Mouse (Mus musculus): ENCODE measurements around the gene Gba. TPM values are rescaled to one million over a fixed set of nuclear protein-coding genes. Genes with fewer than 3 reads are reported as not detected.

Gba gene
- polyA plus RNA-seq, 1 experiment from 2014 or later = 44.0 TPM

DNA sequence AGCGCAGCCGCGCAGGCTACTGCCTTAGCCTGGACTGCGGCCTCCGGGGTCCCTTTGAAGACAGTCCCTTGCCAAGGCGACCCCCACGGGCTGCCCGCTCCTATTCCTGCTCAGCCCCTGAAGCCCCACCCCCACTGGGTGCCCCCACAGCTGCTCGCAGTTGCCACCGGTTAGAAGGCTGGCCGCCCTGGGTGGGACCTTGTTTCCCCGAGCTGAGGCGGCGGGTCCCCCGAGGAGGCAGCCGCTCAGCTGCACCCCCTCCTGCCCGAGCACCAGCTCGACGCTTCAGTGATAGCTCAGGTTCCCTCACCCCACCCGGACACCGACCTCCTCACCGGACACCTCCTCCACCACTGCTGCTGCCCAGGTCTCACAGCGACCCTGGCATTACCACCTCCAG is 15.5 kb upstream of the Gba start:
- no peak overlapping the region for H3K9ac ChIP-seq
- H3K4me1 ChIP-seq = peaks cover 60% of the 10 kb centered on the region
- no peak overlapping the region; the same call in 1 of the 2 replicates for H3K4me3 ChIP-seq (replicated peaks)
- 35% methylated on average over 23 of the region's 23 CpGs for WGBS
- H3K27me3 ChIP-seq = no peaks in the 10 kb centered on the region
- ATAC-seq (replicated peaks; ENCODE audit: low FRiP score) = no peak
- H3K27ac ChIP-seq = peak overlapping the region; percentile 78; the same call in 1 of the 2 replicates
- H3K4me2 ChIP-seq = peak overlapping the region; percentile 40
- no peaks in the 10 kb centered on the region for H3K9me3 ChIP-seq (replicated peaks)
- H3K36me3 ChIP-seq = peaks cover 27% of the 10 kb centered on the region

DNA sequence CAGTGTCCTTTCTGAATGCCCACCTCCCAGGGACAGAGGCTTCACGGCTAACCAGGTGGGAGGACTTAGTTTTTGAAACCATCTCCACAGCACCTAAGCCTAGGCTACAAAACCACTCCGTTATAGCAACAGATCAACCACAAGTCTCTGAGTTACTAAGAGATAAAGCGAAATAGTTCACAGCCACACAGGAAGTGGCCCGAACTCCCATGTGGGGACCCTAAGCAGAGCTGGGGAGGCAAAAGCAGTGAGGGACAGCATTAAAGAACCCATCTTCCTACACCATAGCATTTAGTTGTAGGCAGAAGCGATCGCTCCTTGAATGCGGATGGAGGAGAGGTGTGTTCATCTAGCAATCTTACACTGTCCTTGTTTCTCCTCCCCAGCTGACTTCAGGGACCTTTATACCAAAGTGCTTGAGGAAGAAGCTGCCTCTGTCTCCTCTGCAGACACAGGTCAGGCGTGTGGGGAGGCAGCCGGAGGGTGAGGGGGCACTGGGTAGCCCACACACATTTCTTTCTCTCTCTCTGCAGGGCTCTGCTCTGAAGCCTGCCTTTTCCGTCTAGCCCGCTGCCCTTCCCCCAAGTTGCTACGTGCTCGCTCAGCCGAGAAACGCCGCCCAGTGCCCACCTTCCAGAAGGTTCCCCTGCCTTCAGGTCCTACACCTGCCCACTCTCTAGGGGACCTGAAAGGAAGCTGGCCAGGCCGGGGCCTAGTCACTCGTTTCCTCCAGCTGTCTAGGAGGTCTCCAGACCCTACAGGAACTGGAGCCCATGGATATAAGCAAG is 14.8 kb upstream of the Gba start:
- 59% methylated on average over 18 of the region's 18 CpGs for WGBS
- no peaks in the 10 kb centered on the region for H3K27me3 ChIP-seq
- no peak overlapping the region for H3K9ac ChIP-seq
- ATAC-seq (replicated peaks; ENCODE audit: low FRiP score) = no peak
- peaks cover 54% of the 10 kb centered on the region for H3K4me1 ChIP-seq
- H3K27ac ChIP-seq = peak overlapping the region; percentile 78
- no peaks in the 10 kb centered on the region for H3K9me3 ChIP-seq (replicated peaks)
- H3K36me3 ChIP-seq = peaks cover 25% of the 10 kb centered on the region
- H3K4me2 ChIP-seq = peak overlapping the region; percentile 40
- H3K4me3 ChIP-seq (replicated peaks) = no peak overlapping the region

DNA sequence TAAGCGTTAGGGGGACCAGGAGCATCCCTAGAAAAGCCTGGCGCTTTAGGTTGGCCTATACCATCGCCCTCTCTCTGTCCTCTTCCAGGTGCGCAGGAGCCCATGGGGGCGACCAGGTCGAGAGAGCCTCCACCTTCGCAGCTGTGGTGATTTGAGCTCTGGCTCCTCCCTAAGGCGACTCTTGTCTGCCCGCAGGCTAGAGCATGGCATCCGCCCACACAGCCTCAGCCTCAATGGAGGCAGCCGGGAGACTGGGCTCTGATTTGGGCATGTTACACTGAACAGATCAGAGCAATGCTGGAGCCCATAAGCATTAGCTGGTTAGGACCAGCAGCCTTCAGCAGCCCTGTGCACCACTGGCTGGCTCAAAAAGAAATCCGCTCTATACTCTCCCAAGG is 14.3 kb upstream of the Gba start:
- no peak overlapping the region for H3K4me3 ChIP-seq (replicated peaks)
- no peaks in the 10 kb centered on the region for H3K9me3 ChIP-seq (replicated peaks)
- 58% methylated on average over 12 of the region's 12 CpGs for WGBS
- H3K36me3 ChIP-seq = peaks cover 25% of the 10 kb centered on the region
- ATAC-seq (replicated peaks; ENCODE audit: low FRiP score) = no peak
- H3K9ac ChIP-seq = no peak overlapping the region
- no peaks in the 10 kb centered on the region for H3K27me3 ChIP-seq
- peak overlapping the region; percentile 78 for H3K27ac ChIP-seq
- H3K4me1 ChIP-seq = peaks cover 52% of the 10 kb centered on the region
- peak overlapping the region; percentile 9; the same call in 1 of the 2 replicates for H3K4me2 ChIP-seq

DNA sequence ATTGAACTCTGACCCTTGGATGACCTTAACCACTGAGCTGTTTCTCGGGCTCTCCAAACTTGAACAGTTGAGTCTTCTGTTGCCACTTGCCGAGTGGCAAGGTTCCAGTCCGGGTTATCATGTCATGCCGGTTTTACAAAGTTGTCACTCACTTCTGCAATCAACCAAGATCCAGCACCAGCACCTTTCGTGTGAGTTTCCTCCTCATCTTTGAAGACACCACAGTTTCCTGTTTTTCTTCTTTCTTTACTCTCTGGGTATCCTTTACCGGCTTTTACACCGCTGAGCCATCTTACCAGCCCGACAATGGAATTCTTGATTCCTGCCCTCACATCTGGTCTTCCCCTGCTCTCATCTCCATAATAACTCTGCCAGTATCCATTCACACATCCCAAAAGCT is 12.3 kb upstream of the Gba start:
- 82% methylated on average over 8 of the region's 8 CpGs for WGBS
- Histone ChIP-seq H3K27ac (no peak overlapping the region), H3K4me3 (replicated peaks) (no peak overlapping the region)

DNA sequence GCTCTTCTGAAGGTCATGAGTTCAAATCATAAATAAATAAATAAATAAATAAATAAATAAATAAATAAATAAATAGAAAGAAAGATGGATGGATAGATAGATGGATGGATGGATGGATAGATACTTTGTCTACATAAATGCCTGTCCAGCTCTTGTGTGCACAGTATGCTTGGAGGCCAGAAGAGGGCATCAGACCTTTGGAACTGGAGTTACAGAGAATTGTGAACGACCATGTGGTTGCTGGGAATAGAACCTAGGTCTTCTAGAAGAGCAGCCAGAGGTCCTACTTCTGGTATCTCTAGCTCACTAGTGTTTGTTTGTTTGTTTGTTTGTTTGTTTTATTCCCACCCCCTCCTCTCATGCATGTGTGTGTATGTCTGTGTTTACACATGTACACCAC is 9.4 kb upstream of the Gba start:
- no peaks in the 10 kb centered on the region for H3K27me3 ChIP-seq
- no peak overlapping the region for H3K4me2 ChIP-seq
- no peak for ATAC-seq (replicated peaks; ENCODE audit: low FRiP score)
- WGBS = 76% methylated on average over 1 of the region's 1 CpGs
- H3K4me1 ChIP-seq = peaks cover 19% of the 10 kb centered on the region
- no peak overlapping the region for H3K9ac ChIP-seq
- H3K36me3 ChIP-seq = peaks cover 10% of the 10 kb centered on the region
- no peak overlapping the region for H3K4me3 ChIP-seq (replicated peaks)
- H3K9me3 ChIP-seq (replicated peaks) = no peaks in the 10 kb centered on the region
- no peak overlapping the region for H3K27ac ChIP-seq

More for the DNA sequence above, 12.3 kb upstream of the Gba start:
- no peaks in the 10 kb centered on the region for H3K9me3 ChIP-seq (replicated peaks)
- peaks cover 25% of the 10 kb centered on the region for H3K36me3 ChIP-seq
- H3K27me3 ChIP-seq = no peaks in the 10 kb centered on the region
- H3K9ac ChIP-seq = no peak overlapping the region
- no peak for ATAC-seq (replicated peaks; ENCODE audit: low FRiP score)
- peaks cover 34% of the 10 kb centered on the region for H3K4me1 ChIP-seq
- no peak overlapping the region for H3K4me2 ChIP-seq

DNA sequence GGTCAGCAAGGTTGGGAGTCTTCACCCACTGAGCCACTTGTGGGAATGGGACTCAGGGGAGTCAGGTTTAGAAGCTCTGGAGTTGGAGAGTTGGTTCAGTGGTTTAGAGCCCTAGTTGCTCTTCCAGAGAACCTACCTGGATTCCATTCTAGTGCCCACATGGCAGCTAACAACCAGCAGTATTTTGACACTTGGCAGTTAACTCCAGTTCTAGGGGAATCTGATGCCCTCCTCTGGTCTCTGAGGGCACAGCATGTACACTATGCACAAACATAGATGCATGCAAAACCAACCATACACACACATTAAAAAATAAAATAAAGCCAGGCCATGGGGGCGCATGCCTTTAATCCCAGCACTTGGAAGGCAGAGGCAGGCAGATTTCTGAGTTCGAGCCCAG is 8.9 kb upstream of the Gba start:
- Histone ChIP-seq H3K27ac (no peak overlapping the region), H3K4me2 (no peak overlapping the region), H3K4me1 (peaks cover 14% of the 10 kb centered on the region), H3K9ac (no peak overlapping the region), H3K9me3 (replicated peaks) (no peaks in the 10 kb centered on the region), H3K36me3 (peaks cover 5% of the 10 kb centered on the region; the same call in 1 of the 2 replicates), H3K4me3 (replicated peaks) (no peak overlapping the region), H3K27me3 (no peaks in the 10 kb centered on the region)
- WGBS = 86% methylated on average over 2 of the region's 2 CpGs
- ATAC-seq (replicated peaks; ENCODE audit: low FRiP score) = no peak

DNA sequence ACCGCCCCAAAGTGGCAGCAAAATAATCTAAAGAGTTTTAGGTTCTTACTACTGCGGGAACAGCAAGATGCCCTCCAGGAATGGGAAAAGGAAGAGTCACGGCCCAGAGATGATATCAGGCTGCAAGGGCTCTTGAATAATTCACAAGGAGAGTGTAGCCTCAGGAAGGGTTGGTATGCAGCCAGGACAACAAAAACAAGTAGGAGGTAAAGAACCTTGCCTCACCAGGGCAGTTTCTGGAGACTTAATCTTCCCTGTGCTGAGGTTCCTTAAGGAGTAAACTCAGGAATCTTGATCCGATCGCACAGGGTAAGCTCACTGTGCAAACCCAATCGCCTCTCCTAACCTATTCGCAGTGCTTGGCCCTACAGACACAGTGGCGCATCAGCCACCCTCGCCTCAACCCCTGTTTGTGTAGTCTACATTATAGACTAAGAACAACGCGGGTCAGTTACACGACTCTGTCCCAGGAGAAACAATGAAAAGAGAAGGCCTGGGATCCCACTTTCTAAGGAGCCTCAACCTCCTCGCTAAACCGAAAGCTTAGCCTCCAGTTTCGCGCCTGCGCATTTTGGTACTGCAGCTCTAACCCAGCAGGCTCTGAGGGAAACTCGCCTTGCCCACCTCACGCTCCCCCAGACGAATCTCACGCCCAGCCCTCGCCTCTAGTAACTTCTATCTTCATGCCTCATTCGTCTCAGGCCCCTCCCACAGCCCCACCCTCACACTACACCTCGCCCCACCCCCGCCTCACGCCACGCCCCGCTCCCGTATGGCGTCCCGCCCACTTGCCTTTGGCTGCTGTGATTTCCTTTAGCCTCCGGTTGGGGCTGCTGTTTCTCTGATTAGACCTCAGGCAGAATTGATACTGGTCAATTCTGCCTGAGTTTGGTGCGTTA is 6.5 kb upstream of the Gba start:
- ATAC-seq (replicated peaks; ENCODE audit: low FRiP score) = peak; percentile 97
- no peaks in the 10 kb centered on the region for H3K9me3 ChIP-seq (replicated peaks)
- peaks cover 12% of the 10 kb centered on the region for H3K4me1 ChIP-seq
- H3K27ac ChIP-seq = peak overlapping the region; percentile 88
- peak overlapping the region; percentile 57 for H3K9ac ChIP-seq
- peak overlapping the region; percentile 46 for H3K4me3 ChIP-seq (replicated peaks)
- no peaks in the 10 kb centered on the region for H3K27me3 ChIP-seq
- H3K36me3 ChIP-seq = no peaks in the 10 kb centered on the region
- peak overlapping the region; percentile 62 for H3K4me2 ChIP-seq
- WGBS = 9% methylated on average over 33 of the region's 33 CpGs

DNA sequence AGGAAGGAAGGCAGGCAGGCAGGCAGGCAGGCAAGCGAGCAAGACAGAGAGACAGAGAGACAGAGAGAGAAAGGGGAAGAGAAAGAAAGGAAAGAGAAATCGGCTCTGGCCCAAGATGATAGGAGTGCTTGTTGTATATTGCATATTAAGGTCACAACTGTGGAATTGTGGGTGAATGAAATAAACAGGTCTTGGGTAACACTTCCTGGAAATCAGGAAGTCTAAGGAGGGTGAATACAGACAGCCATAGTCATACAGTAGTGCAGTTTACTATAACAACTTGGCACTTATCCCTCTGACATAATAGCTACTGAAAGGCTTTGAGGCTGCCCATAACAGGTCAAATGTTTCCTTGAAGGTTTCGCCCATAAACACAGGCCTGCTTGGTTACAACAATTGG is 2.9 kb upstream of the Gba start:
- ATAC-seq (replicated peaks; ENCODE audit: low FRiP score) = no peak
- 74% methylated on average over 3 of the region's 3 CpGs for WGBS
- no peak overlapping the region for H3K27ac ChIP-seq

DNA sequence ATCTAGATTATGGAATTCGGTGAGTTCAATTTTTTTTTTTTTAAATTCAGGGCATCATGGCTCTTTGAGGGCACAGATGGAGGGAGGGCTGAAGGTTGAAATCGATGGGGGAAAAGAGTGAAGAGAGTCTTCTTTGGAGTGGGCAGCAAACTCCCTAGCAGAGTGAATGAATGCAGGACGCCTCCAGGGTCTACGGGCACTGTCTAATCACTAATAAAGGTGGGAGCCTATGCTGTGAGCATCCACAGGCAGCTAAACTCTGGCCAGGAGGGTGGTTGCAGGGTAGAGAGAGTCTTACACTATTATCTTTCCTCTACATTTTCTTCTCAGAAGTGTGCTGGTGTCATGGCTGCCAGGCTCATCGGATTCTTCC is 400 bp downstream of the Gba start:
- Histone ChIP-seq H3K36me3 (peaks cover 36% of the 10 kb centered on the region), H3K27me3 (no peaks in the 10 kb centered on the region), H3K9ac (peak overlapping the region; percentile 36), H3K4me1 (peaks cover 11% of the 10 kb centered on the region), H3K9me3 (replicated peaks) (no peaks in the 10 kb centered on the region), H3K27ac (no peak overlapping the region), H3K4me3 (replicated peaks) (peak overlapping the region; percentile 51), H3K4me2 (peak overlapping the region; percentile 76)
- no peak for ATAC-seq (replicated peaks; ENCODE audit: low FRiP score)
- 40% methylated on average over 5 of the region's 5 CpGs for WGBS

More for the DNA sequence above, 2.9 kb upstream of the Gba start:
- 0 out of 2 replicates have a peak, but pooled peaks cover 6% of the 10 kb centered on the region for H3K36me3 ChIP-seq
- H3K4me1 ChIP-seq = peaks cover 23% of the 10 kb centered on the region
- no peaks in the 10 kb centered on the region for H3K27me3 ChIP-seq
- no peak overlapping the region for H3K4me3 ChIP-seq (replicated peaks)
- no peaks in the 10 kb centered on the region for H3K9me3 ChIP-seq (replicated peaks)
- no peak overlapping the region for H3K9ac ChIP-seq
- no peak overlapping the region for H3K4me2 ChIP-seq

DNA sequence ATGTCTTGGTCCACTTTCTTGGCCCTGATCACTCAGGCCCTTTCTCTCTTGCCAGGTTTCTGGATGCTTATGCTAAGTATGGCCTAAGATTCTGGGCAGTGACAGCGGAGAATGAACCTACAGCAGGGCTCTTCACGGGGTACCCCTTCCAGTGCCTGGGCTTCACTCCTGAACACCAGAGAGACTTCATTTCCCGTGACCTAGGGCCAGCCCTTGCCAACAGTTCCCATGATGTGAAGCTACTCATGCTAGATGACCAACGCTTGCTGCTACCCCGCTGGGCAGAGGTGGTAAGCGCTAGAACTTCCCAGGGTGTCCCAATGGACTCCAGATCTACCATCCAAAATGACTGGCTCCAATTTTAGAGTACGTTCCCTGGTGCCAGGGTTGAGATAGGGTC is 3.4 kb downstream of the Gba start:
- Histone ChIP-seq H3K4me2 (no peak overlapping the region), H3K27ac (no peak overlapping the region), H3K9ac (no peak overlapping the region), H3K4me1 (peaks cover 25% of the 10 kb centered on the region), H3K9me3 (replicated peaks) (no peaks in the 10 kb centered on the region), H3K36me3 (peaks cover 65% of the 10 kb centered on the region), H3K27me3 (no peaks in the 10 kb centered on the region), H3K4me3 (replicated peaks) (no peak overlapping the region)
- 88% methylated on average over 7 of the region's 7 CpGs for WGBS
- ATAC-seq (replicated peaks; ENCODE audit: low FRiP score) = no peak

DNA sequence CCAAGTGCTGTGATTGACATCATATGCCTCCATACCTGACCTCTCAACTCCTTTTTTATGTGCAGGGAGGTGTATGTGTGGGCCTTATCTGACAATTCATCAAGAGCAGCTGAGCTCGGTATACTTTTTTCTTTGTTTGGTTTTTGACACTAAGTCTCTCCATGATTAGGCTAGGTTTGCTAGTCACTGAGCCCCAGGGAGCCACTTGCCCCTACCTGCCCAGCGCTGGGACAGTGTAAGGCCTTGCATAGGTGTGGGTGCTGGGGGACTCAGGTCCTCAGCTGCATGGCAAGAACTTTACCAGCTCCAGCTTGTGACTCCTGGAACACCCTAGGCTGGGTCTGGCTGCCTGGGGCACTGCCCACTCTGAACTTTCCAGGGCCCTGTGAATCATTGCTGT is 4.0 kb downstream of the Gba start:
- H3K27me3 ChIP-seq = no peaks in the 10 kb centered on the region
- WGBS = 83% methylated on average over 2 of the region's 2 CpGs
- ATAC-seq (replicated peaks; ENCODE audit: low FRiP score) = no peak
- H3K4me3 ChIP-seq (replicated peaks) = no peak overlapping the region
- H3K9me3 ChIP-seq (replicated peaks) = no peaks in the 10 kb centered on the region
- no peak overlapping the region for H3K27ac ChIP-seq
- H3K4me1 ChIP-seq = peaks cover 30% of the 10 kb centered on the region
- H3K9ac ChIP-seq = no peak overlapping the region
- no peak overlapping the region for H3K4me2 ChIP-seq
- peaks cover 71% of the 10 kb centered on the region for H3K36me3 ChIP-seq

DNA sequence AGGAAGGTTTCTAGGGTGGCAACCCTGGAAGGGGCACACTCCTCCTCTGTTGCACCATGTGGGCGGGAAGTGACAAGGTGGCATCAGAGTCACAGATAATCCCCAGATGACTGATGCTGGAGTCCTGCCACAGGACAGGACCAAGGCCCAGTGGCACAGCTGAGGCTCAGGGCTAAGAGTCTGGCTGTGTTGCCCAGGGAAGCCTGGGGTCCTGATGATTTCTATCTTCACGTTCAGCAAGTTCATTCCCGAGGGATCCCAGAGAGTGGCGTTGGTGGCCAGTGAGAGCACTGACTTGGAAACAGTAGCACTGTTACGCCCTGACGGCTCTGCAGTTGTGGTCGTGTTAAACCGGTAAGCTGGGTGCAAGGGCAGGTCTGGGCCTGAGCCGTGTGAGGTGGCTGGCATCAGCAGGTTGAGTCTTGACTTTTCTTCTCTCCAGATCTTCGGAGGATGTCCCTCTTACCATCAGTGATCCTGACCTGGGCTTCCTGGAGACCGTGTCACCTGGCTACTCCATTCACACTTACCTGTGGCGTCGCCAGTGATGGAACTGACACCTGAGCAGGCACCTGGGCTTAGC is 5.4 kb downstream of the Gba start:
- WGBS = 87% methylated on average over 13 of the region's 13 CpGs
- H3K4me3 ChIP-seq (replicated peaks) = no peak overlapping the region
- H3K9me3 ChIP-seq (replicated peaks) = no peaks in the 10 kb centered on the region
- H3K27ac ChIP-seq = no peak overlapping the region
- peaks cover 71% of the 10 kb centered on the region for H3K36me3 ChIP-seq
- H3K4me2 ChIP-seq = no peak overlapping the region
- no peak overlapping the region for H3K9ac ChIP-seq
- peaks cover 36% of the 10 kb centered on the region for H3K4me1 ChIP-seq
- no peaks in the 10 kb centered on the region for H3K27me3 ChIP-seq
- ATAC-seq (replicated peaks; ENCODE audit: low FRiP score) = no peak
